Mouse (Mus musculus) layer of hippocampus, adult 6 months (tissue): Measurements from ENCODE around the gene Syt11. TPM values are rescaled to one million over a fixed set of nuclear protein-coding genes. Genes with fewer than 3 reads are reported as not detected.

ENCODE experiments used
- long read RNA-seq, 2 experiments: library from polyadenylated mRNA; unstranded; transcript quantifications; one replicate each; pipeline ENCODE4 v2.0.0; 2019 to 2020
- polyA plus RNA-seq: library from polyadenylated mRNA; unstranded; fragments of <200 nt; fragmentation: Nextera tagmentation; gene quantifications from 2 replicates; pipeline ENCODE4 v1.2.3, GENCODE M21; 2021

Gene Syt11
- 274 and 343 TPM in 2 replicates for polyA plus RNA-seq
- long read RNA-seq, experiment 1, full-length matches to known transcripts = 289 of 485 reads
- long read RNA-seq, experiment 1, partial matches to known transcripts = 83 of 485 reads
- long read RNA-seq, experiment 1, other reads (novel, unspliced or antisense) = 113 of 485 reads
- long read RNA-seq, experiment 2, full-length matches to known transcripts = 1,042 of 1,338 reads
- long read RNA-seq, experiment 2, partial matches to known transcripts = 61 of 1,338 reads
- long read RNA-seq, experiment 2, other reads (novel, unspliced or antisense) = 235 of 1,338 reads

GRCm38 (mm10) chr3:88774939-88775841, at the start of gene Syt11:
TSS of gene Syt11 (minus strand) at chr3:88775164.

GRCm38 (mm10) chr3:88716399-88717197, 58.4 kb downstream of the Syt11 start, which contains the start of gene Rit1:
TSS of gene Rit1 (plus strand) at chr3:88716838.

Other genes starting within 250 kb of the Syt11 start
- gene Mex3a, start 242.8 kb downstream of the Syt11 start, polyA plus RNA-seq = 0.19 and 0.24 TPM in 2 replicates
- 0.14 TPM in 1 of 2 replicates, not detected in the other for gene Rab25, start 226.9 kb downstream of the Syt11 start, polyA plus RNA-seq
- 126 and 151 TPM in 2 replicates for gene Lamtor2, start 222.1 kb downstream of the Syt11 start, polyA plus RNA-seq
- gene Ubqln4, start 221.4 kb downstream of the Syt11 start, polyA plus RNA-seq = 12.7 and 13.2 TPM in 2 replicates
- gene Ssr2, start 199.3 kb downstream of the Syt11 start, polyA plus RNA-seq = 214 and 223 TPM in 2 replicates
- gene Arhgef2, start 169.2 kb downstream of the Syt11 start, polyA plus RNA-seq = 51.9 and 53.2 TPM in 2 replicates
- gene Rxfp4, start 122.0 kb downstream of the Syt11 start, polyA plus RNA-seq = not detected in 2 replicates
- 25.7 and 28.9 TPM in 2 replicates for gene Khdc4, start 89.4 kb downstream of the Syt11 start, polyA plus RNA-seq
- gene Rit1, start 58.3 kb downstream of the Syt11 start, polyA plus RNA-seq = 53.2 and 54.9 TPM in 2 replicates
- 5.6 and 6.8 TPM in 2 replicates for gene Gon4l, start 60.1 kb upstream of the Syt11 start, polyA plus RNA-seq
- 17.4 and 18.9 TPM in 2 replicates for gene Msto1, start 138.8 kb upstream of the Syt11 start, polyA plus RNA-seq
- gene Ash1l, start 175.5 kb upstream of the Syt11 start, polyA plus RNA-seq = 9.1 and 9.5 TPM in 2 replicates
- 102 and 114 TPM in 2 replicates for gene Dap3, start 176.0 kb upstream of the Syt11 start, polyA plus RNA-seq